Mouse (Mus musculus) adrenal gland, postnatal 25 days (tissue): ENCODE results near the gene Gpr107. TPM values are rescaled to one million over a fixed set of nuclear protein-coding genes. Genes with fewer than 3 reads are reported as not detected.

ENCODE experiments used
- DNase-seq: peaks from one replicate; pipeline ENCODE4 v3.0.0; 2021; ENCODE audit warnings: mixed read lengths
- long read RNA-seq: library from polyadenylated mRNA; stranded (forward); transcript quantifications from one replicate; pipeline ENCODE4 v2.0.0, GENCODE M21; 2021
- total RNA-seq: library from RNA; stranded (reverse); gene quantifications from 2 replicates; pipeline ENCODE4 v1.2.3, GENCODE M21; 2021

The Gpr107 gene
- 54.1 and 63.6 TPM in 2 replicates for total RNA-seq
- long read RNA-seq, full-length matches to known transcripts: 25 of 49 reads
- long read RNA-seq, partial matches to known transcripts: 6 of 49 reads
- long read RNA-seq, other reads (novel, unspliced or antisense): 18 of 49 reads

DNA sequence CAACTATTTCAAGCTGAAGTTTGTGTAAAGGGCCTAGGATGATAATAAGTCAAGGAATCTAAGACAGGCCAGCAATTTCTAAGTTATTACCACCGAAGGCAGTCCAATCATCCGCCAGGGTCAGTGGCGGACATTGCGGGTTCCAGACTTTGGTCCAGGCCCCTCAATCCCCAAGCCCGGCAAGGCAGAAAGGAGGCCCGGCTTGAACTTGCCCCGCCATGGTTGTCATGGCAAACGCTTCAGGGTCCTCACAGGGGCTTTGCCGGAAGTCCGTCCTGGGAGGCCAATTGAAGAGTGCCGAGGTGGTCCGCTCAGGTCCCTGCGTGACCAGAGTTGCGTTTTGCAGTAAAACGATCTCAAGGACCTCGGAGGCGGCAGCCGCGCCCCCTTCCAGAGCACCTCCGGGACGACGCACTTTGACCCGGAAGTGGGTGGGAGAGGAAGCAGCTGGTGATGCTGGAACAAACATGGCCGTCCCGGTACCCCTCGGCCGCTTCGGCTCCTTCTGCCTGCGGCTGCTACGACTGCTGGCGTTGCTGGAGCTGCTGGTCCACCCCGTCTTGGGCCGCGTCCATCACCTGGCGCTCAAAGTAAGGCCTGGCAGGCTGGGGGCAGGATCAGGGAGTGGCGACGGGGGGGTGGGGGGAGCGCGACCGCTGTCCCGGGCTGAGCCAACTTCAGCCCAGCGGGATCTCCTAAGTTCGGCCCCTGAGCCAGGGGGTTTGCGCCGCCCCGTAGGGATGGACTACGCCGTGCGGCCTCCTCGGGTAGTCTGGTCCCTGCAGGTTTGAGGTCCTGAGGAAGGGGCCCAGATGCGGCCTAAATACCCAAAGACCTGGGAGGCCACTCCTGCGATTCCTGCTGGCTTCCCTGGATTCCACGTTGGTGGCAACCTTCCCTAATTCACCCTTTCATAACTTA, at the start of gene Gpr107:
Gene Gpr107 (plus strand): TSS at position 425 of the 921 bp plus-strand sequence.
- DNase-seq: peak; percentile 84

DNA sequence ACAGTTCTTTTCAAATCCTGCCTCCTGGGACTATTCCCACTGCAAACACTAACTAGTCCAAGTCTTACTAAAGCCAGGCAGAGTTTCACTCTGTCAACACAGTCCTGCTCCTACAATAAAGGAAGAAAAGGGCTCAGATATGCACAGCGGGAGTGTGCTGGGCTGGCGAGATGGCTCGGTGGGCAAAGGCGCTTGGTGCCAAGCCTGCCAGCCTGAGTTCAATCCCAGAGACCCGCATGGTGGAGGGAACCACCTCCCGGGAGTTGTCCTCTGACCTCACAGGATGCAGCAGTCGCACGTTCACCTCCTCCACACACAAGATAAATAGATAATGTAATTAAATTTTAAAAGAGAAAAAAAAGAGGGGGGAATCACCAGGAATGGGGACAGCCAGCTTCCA, 48.8 kb upstream of the Gpr107 start:
- no peak for DNase-seq

DNA sequence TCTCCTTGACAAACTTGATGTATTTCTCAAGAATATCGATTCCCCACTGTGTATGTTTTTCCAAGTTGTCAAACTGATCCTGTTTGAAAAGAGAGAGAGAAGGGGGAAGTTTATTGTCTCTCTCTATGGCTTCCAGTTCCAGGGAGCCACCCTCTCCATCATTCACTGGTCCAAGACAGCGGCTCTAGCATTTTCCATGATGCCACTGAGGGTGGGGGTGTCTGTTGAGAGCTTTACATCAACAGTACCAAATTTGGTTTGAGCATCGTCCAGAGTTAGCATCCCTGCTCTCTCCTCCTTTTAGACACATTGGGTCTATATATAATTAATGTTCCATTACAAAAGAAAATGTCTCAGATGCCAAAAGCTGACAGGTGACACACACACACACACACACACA, 46.8 kb upstream of the Gpr107 start:
- DNase-seq: no peak

DNA sequence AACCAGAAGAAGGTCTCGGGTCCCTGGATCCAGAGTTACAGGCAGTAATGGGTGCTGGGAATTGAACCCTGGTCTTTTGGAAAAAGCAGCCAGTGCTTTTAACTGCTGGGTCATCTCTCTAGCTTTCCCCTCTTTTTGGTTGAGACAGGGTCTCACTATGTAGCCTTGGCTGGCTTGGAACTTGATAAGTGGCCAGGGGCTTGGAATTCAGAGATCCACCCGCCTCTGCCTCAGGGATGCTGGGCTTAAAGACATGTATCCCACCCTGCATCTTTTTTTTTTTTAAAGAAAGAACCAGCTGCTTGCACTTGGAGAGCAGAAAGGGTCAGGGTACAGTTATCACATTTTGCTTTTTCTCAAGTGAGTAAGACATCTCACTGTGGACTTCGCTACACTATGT, 46.1 kb upstream of the Gpr107 start:
- no peak for DNase-seq

DNA sequence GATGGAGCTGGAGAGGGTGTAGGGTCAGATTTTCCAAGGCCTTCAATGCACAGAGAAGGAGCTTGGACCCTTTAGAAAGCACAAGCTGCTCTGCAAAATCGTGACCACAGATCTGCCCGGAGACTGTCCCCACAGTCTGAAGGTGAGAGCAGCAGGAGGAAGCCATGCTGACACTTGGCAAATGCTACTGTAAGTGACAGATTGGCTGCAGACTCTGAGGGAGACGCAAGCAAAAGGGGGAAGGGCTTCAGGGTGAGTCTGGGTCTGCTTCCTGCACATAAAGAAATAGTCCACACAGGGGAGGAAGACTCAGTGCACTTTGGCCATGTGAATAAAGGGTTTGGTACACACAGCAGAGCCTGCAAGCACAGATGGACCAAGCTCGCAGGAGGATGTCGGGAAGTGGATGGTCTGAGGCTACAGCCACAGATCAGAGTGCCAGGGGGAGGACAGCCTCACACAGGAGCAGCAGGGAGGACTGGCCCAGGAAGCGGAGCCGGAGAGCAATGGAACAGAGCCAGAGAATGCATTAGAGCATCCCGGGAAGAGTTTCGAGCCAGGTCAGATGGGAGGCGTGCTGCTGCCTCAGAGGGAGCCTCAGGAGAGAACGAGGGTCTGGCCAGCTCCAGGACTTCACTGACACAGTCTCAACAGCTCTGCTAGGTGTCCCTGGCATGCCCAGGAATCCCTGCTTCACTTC, 45.3 kb upstream of the Gpr107 start:
- DNase-seq: peak; percentile 36

DNA sequence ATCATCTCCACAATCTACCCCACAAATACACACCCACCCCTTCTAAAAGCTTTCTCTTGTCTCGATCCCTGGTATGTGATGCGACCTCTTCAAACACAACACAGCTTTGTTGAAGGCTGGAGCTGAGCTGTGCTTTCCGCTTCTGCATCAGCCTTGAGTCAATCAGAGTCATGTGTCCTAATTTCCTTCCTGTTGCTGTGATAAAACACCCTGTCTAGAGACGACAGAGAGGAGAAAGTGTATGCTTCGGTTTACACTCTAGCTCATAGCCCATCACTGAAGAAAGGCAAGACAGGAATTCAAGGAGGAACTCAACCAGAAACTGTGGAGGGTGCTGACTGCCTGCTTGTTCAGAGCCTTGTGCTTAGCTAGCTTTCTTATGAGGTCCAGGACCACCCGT, 43.9 kb upstream of the Gpr107 start:
- no peak for DNase-seq

DNA sequence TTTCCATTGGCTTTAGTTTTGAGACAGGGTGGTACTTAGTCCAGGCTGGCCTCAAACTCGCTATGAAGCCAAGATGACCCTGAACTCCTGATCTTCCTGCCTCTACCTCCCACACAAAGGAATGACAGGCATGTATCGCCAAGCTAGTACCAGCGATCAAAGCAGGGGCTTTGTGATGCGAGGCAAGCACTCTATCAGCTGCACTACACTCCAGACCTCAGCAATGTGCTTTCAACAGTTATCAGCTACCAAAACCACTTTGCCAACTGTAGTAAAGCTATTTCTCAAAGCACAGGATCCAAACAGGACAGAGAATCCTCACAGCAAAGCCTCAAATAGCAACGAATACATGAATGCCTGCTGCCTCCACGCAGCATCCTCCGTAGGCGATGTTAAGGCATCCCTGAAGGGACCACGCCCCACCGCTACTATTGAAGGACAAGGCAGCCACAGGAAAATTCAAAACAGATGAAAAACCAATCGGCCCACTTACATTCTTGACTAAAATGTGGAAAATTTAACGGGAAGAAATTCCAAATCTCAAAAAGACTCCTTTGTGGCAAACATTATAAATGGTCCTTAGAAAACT, 42.1 kb upstream of the Gpr107 start:
- no peak for DNase-seq

DNA sequence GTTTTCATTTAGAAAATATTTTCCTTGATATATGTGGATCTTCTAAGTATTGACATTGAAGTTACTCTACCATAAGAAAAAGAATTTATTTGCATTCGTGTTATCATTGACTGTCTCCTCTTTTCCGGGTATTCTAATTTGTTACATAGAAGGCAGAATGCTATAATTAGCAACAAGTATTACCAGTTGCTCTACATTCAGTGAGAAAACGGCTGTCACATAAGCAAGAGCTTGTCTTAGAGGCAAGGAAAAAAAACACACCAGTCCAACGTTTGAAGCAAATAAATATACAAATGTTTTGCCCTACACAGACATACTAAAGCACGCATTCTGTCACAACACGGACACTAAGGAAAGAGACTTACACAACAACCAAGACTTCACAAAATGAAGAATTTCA, 40.4 kb upstream of the Gpr107 start:
- DNase-seq: no peak

DNA sequence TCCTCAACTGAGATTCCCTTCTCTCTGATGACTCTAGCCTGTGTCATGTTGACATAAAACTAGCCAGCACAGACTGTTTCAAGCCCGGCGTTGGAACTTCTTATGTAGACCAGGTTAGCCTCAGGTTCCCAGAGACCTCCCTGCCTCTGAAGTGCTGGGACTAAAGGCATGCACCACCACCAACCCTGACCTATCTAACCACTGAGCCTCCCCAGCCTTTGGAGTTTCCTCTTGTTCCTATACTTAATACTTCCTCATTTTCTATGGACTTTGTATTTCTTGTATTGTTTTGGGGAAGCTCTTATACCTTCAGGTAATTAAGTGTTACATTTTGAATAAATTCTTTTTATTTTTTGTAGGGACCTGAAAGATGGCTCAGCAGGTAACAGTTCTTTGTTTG, 37.9 kb upstream of the Gpr107 start:
- no peak for DNase-seq

DNA sequence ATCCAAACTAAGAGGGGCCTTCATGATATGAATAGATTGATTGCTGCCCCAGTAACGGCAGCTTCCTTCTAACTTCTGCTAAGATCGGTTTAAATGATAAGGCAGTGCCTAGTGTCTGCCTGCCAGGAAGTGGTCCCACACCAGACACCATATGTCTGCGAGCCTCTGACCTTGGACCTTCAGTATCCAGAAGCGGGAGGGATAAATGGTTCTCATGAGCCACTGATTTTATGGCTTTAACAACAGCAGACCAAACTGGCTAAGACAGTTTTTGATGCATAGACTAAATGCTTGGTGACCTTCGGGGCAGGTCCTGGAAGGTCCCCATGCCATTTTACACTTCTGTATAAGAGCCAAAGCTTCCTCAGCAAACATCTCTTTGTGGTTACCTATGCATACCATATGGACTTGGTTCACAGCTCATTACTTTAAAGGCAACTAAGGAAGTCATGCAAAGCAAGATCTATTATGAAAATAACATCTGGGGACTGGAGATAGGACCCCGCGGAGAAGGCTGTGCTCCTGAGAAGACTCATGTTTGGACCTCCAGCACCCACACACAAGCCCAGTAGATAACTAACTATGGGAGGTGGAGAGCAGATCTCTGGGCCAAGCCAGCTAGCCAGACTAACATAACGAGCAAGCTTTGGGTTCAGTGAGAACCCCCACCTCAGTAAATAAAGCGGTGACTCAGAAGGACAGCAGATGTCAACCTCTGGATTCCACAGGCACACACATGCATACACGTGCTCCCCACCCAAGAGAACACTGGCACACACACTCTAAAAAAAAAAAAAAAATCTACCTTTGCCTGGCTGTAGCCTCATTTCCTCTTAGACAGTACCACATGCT, 36.8 kb upstream of the Gpr107 start:
- DNase-seq: no peak

DNA sequence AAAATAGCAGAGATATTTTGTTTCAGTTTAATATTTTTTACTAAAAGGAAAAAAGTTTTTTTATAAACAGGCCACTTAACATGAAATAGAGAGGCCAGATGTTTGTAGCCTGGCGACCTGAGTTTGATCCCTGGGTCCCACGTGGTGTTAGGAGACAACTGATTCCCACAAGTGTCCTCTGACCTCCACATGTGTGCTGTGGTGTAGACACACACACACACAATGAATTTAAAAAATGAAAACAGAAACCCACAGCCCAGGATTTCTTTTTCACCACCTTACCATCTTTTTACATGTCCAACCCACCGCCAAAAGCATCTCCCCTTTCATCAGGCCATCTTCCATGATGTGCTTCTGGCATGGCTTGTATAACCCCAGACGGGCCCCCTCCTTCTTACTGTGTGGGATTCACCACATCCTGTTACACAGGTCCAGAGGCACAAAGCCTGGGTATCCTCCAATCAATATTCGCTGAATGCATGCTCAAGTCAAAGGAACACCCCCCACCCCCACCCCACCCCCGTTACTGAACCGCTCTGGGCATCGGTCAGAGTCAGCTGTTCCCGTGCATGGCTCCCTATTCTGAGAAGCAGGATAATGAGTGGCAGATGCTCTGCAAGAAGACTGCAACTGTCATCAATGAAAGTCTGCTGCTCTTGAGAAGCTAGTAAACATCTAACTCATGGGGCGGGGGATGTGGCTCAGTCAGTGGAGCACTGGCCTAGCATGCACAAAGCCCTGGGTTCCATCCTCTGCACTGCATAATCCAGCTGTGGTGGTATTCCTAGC, 36.0 kb upstream of the Gpr107 start:
- DNase-seq: no peak

DNA sequence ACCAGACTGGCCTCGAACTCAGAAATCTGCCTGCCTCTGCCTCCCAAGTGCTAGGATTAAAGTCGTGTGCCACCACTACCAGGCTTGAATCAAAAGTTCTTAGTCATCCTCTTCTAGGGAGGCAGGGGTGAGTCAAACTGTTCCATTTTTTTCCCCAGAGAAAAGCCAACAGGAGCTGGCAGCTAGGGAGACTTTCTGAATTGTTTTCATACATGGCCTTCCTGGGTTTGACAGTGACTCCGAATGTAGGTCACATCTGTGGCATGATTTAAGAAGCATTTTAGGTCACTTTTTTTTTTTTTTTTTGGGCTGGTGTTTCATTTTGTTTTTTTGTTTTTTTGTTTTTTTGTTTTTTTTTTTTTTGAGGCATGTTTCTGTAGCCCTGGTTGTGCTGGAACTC, 33.9 kb upstream of the Gpr107 start:
- DNase-seq: no peak

DNA sequence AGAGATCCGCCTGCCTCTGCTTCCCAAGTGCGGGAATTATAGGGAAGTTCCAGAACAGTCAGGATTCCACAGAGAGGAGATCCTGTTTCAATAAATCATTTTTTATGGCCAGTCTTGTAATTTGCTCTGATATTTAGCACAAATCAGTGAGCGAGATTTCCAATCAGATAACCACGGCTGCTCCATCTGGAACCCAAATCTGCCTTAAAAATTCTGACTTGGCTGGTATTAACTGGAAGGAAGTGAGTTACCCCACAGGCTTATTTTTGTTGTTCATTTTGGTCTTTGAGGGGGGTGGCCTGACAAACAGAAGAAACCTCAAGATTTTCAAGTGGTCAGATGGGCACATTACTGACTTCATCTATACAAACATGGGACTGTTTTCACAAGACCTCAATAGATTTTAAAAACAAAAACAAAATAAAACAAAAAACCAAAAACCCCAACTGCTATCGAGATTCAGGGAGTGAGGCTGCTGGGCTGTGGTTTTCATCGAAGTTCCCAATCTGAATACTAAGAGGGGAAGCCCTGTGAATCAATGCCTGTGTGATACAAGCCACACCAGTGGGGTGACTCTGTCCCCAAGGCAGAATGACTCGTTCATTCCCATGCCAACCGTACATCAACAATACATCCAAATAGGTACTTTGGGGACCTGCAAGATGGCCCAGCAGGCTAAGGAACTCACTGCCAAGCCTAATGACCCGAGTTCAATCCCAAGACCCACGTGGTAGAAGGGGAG, 33.3 kb upstream of the Gpr107 start:
- DNase-seq: no peak

DNA sequence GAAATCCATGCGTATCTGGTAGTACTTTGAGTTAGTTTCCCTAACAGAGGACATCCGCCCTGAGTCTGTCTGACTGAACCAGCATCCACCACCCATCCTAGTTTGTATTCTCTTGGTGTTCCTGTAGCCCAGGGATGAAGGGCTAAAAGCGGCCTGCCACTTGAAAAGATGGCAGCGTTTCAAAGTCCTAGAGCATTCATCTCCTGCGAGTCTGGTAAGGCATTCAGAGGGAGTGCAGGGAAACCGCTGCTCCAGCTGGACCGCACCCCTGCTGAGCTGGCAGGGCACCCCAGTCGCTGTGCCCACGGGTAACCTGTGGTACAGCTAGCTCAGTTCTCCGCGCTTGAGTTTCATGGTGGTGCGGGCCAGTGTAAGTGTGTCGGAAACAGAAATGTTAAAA, 32.3 kb upstream of the Gpr107 start:
- DNase-seq: no peak

DNA sequence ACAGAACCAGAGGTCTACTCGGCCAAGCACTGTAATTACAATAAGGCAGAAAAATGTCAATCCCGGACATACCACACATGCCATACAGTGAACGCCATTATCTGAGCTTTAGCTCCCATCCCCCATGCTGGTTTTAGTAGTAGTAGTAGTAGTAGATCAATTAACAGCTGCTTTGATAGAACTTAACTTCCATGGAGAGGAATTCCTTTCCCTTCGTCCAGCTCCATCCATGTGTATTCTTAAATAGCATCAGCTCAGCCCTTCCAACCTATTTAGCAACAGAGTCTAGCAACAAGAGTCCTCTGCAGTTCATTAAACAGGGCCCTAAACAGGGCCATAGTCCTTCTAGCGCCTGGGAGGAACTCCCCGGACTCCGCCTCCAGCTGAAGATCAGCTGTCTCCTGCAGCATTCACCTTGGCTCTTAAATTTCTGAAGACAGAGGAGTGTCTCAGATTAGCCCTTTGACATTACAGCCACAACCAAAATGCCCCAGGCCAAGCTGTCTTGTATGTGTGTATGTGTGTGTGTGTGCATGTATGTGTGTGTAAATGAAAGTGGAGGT, 30.9 kb upstream of the Gpr107 start:
- DNase-seq: no peak

DNA sequence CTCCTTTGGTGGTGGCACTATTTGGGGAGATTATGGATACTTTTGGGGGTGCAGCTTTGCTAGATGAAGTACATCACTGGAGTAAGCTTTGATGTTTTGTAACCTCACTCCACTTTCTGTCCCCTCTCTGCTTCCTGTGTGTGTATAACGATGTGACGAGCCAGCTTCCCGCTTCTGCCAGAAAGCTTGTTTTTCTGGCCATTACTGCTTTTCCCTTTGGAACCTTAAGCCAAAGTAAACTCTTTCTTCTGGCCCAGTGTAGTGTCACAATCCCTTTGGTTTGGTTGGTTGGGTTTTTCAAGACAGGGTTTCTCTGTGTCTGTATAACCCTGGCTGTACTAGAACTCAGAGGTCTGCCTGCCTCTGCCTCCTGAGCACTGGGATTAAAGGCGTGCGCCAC, 29.3 kb upstream of the Gpr107 start:
- DNase-seq: no peak

DNA sequence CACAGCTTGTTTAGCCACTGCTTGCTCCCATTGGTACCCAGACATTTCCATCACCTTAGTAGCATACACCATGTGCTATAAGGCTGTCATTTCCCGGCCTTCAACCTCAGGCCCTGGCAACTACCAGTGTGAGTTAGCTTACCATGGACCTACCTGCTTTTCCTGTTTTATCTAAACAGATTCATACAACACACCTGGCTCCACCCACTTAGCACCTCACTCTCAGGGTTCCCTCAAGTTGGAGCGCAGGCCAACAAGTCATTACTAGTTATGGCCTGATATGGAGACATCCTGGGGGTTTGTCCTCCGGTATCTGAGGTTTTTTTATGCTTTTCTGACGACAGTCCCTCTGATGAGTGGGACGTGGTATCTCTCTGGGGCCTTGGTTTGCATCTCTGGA, 28.6 kb upstream of the Gpr107 start:
- no peak for DNase-seq

DNA sequence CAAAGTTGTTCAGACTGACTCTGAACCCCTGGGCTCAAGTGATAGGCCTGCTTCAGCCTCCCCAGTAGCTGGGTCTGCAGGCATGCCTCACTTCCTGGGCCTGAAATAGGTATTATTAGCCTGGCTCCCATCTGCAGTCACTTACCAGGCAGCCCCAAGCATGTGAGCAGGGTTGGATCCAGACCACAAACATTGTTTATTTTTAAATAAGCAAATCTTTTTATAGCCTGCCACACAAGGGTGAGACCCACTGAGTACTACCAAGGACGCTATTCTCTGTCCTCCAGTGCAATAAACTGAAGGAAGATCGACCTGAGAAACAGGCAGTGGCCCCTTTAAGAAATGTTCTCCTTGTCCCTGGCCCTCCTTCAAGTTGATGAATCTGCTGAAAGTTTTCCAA, 27.4 kb upstream of the Gpr107 start:
- DNase-seq: no peak

DNA sequence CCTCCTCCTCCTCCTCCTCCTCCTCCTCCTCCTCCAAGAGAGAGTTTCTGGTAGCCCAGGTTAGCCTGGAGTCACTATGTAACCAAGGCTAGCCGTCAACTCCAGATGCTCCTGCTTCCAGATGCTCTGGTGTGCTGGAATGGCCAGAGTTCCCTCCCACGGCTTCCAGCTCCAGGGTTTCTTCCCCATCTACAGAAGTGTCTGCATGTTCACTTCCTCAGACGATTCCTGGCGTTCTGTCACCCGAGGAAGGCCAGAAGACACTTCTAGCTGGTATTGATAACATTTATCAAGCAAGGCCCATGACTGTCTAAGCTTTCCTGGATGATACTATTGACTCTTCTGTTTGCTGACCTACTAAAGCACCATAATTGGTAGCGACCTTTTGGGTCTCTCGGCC, 27.0 kb upstream of the Gpr107 start:
- DNase-seq: no peak

DNA sequence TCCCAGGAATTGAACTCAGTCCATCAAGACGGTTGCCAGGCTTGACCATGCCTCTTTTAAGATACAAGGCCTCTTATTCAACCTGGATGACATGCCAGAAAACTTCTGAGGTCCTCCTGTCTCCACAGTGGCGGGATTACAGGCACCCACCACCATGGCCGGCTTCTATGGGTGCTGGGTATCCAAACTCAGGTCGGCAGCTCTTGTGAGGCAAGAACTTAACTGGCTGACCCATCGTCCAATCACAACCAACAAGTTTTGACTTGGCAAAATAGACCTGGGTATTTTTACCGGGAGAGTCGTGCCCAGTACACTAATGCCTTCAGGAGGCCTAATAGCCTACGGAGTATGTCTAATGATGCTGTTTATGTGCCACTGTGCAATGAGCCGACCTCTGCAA, 26.1 kb upstream of the Gpr107 start:
- no peak for DNase-seq
